Mouse (Mus musculus) kidney, postnatal 10 days (tissue): ENCODE measurements around the gene Ddx51.

ENCODE experiments used
- DNase-seq: peaks from one replicate; pipeline ENCODE4 v3.0.0; 2021; ENCODE audit warnings: mixed read lengths

Gene Ddx51

DNA sequence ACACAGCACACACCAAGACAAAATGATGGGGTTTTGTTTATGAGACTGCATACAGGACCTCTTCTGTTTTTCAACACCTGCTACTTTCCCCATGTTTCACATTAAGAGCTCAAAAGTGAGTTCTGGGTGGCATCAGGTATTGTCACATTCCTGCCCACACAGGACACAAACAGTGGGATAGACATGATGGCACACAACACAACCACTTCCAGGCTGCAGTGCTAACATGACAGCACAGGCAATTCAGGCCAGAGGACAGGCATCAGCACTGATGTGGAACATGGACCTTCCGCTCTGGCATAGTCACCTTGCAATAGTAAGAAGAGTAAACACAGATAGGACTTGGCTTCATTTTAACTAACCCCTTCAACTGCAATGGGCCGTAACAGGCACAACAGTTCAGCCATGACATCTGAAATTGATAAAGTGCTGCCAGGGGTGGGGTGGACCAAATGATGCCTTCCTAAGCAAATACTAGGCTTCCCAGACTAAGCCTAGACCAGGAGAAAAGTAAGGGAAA is 11.6 kb downstream of the Ddx51 start:
- DNase-seq, result no peak

DNA sequence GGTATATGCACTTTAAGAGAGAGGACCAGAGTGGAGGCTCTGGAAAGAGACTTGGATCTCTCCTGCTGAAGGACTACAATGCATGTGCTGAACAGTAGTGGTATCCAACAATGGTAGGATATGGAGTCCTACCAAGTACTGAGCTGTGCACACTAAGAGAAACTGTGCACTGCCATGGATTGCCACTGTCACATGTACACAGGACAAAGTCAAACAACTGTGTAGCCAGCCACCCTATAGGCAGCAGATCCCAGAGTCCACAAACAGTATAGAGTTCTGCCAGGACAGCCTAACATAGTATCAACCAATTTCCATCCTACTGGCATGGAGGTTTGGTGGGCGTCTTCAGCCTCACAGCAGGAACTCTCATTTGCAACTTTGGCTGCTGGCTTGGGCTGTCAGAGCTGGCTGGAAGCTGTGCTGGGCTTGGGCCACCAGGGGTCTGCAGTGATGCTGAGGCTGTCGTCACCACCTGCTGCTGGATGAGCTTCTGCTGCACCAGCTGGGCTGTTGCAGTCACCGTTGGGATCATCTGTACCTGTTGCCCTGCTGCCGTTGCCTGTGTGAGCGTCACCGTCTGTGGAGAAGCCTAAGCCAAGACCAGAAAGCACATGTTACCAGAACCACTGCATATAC is 12.4 kb downstream of the Ddx51 start:
- DNase-seq, result no peak

DNA sequence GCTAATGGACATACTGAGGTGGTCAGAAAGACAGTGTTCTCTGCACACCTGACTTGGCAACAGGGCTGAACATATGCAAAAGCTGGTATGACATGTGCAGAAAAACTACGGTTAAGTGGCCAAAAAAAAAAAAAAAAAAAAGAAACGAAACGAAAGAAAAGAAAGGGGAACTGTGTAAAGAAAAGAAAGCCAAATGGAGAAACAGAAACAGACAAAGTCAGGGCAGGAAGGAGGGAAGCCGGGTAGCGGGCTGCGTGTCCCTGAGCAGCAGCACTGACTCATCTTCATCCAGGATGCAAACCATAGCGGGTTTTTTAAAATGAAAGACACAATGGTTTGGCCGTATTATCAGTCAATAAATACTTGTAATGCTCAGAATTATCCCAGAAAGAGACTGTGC is 28.8 kb downstream of the Ddx51 start:
- DNase-seq, result no peak

DNA sequence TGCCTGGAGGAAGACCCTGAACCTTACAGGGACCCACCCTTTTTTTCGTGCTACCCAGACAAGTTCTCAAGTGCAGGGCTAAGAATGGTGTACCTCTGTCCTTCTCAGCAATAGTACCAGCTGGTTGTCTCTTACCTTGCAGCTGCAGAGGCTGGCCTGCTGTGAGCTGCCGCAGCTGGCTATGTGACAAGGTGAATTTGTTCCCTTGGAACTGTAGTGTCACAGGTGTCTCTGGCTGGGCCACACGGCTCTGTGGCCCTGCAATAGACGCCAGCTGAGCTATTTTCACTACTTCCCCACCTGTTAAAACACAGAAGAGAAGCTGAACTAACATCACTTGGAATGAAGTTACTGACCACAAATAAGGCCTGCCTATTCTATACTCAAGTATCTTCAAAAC is 45.4 kb downstream of the Ddx51 start:
- no peak for DNase-seq

DNA sequence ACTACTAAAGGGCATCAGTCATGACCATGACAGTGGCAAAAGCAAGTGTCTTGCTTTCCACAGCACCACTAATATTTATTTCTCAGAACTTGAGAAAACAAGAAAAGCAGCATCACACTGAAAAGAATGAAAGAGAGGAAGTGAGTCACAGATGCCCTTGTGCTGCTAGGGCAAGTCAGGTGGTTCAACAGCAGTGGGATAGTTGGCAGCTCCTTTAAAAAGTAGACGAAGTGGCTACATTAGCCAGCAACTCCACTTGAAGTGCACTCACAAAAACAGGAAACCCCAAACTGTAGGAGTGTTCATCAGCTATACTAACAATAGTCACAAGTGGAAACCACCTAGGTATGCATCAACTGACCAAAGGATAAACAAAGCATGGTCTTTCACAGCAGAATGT is 50.8 kb downstream of the Ddx51 start:
- DNase-seq, result no peak

DNA sequence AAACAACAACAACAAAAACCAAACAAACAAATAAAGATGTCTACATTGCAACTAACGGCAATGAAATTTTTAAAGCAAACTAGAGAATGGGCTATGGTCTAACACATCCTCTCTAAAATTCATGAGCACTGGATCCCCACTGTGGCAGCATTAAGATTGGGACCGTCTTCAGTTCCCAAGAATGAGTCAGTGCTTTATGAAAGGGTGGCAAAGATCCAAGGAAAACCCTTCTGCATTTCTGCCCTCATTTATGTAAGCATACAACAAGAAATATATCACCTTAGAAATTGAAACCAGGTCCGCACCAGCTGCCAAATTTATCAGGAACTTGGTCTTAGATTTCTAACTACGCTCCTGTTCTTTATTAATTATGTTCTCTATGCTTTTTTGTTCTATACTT is 56.0 kb downstream of the Ddx51 start:
- DNase-seq, result no peak
